Mouse (Mus musculus) frontal cortex, postnatal 36 days (tissue): ENCODE measurements around the gene Gngt2.
A peak's percentile ranks its signal among the peaks of the same experiment; 100 is the strongest.

Experiments
- DNase-seq, 2 experiments: peaks; one replicate each; pipeline ENCODE4 v3.0.0; 2022; ENCODE audit warnings: low spot score in 2 of 2

The Gngt2 gene

DNA sequence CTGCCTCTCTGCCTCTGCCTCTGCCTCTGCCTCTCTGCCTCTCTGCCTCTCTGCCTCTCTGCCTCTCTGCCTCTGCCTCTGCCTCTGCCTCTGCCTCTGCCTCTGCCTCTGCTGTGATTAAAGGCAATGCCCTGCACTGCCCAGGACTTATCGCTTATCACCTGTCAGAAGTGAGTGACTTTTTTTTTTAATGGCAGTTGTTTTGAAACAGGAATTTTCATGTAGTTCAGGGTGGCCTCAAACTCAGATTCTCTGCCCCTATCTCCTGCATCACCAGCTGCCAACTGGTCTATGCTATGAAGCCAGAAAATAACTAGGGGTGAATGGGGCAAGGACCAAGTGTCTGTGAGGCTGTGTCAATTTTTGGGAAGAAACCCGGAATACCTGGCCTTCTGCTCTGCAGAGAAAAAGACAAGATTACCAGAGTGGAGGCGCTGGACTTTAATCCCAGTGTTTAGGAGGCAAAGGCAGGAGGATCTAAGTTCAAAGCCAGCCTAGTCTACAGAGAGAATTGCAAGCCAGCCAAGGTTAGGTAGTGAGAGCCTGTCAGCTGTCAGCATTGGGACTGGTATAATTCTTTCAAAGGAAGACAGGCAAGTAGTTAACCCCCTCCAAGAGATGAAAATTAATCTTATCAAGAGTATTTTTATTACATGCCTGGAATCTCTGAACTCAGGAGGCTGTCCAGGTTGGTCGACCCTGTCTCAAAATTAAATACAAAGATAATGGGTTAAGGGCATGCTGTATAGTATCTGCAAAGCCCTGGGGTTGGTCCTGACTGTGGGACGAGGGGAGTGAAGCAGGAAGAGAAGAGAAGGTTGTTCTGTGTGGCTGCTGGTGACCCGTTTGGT is 10.5 kb upstream of the Gngt2 start:
- no peak for DNase-seq

DNA sequence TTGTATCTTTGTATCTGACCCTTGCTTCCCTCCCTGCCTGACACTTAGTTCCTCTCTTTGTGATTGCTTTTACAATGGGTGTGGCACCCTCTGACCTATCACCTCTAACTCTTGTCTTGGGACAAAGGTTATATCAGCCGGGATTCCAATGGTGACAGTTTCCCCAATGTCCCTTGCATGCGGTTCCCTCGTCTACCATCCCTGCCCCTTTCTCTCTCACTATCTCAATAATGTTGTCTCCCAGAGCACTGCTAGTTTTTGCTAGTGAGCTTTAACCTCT is 9.9 kb upstream of the Gngt2 start:
- DNase-seq = no peak

DNA sequence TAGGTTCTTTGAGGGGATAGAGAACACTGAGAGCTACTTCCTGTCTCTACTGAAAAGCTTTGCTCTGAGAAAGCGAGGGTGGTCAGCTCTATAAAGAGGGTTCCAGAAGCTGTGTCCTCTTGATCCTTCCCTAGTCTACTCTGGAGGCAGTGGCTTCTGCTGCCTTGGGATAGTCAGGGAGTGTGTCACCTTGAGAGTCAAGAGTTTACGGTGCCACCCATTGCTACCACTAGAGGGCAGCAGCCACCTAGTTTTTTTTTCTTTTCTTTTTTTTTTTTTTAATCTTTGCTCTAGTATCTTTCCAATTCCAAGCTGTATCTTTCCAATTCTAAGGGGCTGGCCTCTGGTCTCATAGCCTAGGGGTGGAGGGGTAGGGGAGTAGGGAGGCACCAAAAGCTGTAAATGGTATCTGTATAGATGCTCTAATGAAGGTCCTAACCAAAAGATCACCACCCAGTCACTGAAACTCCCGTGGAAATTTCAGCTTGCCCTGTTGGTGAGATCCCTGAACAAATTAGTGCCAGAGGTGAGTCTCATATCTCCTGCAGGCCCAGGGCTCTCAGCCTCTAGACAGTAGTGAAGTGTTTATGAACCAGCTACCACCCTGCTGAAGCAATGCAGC is 9.4 kb upstream of the Gngt2 start:
- DNase-seq = peak; percentile 62 to 75

DNA sequence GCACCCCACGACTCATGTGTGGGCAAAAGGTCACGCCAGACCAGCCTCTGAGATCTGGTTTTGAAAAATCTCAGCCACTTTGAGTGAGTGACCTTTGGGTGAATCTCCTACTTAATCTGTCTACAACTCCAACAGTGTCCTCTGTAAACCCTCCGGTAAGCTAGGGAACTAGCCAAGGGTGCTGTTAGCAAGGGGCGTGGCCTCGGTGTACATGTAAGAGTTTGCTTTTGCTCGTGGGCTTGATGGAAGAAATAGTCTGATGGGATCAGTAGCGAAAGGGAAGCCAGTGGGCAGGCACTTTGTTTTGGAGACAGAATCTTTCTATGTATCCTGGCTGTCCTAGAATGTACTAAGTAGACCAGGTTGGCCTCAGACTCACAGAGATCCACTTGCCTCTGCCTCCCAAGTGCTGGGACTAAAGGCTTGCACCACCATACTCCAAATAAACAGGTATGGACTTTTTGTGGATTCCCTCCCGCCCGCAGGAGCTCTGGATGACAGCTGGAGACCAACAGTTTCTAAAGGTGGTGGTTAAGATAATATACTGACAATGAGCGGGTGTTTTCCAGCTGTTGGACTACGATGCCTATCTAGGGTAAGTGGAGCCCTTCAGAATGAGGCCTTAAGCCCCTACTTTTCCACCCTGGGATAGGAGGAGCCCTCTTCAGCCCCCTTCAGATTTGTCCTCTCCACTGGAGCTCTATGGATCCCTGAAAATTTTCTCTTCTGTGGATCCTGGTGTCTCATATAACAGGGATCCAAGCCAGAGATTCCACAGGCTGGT is 8.6 kb upstream of the Gngt2 start:
- no peak for DNase-seq

DNA sequence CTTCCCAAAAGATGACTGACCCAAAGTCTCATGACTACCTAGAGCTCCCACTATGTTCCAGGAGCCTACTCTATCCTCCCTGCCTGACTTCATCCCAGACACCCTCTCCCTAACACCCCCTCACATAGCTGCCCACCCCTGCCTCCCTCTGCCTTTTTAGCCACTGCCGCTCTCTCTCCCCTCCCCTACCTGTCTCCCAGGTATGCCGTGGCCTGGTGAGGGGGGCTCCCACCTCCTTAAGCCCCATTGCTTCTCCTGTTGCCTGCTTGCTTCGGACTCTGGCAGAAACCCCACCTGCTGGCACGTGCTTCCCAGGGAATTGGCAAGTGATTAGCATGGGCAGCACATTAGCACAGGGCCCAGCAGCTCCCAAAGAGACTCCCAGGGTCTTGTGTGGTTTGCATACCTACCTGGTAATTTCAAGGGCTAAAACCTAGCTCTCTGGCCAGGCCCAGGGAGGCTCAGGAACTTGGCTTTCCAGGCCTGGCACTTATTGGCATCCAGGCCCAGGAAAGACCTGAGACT is 7.4 kb upstream of the Gngt2 start:
- no peak for DNase-seq

DNA sequence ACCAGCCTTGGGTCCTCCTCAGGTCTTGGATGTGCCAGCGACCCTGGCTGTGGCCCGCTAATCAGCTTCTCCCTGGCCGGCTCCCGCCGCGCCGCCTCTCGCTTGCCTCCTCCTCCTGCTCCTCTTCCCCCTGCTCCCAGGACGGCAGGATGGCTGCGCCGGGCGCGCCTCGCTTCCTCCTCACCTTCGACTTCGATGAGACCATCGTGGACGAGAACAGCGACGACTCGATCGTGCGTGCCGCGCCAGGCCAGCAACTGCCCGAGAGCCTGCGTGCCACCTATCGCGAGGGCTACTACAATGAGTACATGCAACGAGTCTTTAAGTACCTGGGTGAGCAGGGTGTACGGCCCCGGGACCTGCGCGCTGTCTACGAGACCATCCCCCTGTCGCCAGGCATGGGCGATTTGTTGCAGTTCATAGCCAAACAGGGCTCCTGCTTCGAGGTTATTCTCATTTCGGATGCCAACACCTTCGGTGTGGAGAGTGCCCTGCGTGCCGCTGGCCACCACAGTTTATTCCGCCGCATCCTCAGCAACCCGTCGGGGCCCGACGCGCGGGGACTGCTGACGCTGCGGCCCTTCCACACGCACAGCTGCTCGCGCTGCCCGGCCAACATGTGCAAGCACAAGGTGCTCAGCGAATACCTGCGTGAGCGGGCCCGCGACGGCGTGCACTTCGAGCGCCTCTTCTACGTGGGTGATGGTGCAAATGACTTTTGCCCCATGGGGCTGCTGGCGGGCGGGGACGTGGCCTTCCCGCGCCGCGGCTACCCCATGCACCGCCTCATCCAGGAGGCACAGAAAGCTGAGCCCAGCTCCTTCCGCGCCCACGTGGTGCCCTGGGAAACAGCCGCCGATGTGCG is 6.4 kb upstream of the Gngt2 start:
- DNase-seq = no peak

DNA sequence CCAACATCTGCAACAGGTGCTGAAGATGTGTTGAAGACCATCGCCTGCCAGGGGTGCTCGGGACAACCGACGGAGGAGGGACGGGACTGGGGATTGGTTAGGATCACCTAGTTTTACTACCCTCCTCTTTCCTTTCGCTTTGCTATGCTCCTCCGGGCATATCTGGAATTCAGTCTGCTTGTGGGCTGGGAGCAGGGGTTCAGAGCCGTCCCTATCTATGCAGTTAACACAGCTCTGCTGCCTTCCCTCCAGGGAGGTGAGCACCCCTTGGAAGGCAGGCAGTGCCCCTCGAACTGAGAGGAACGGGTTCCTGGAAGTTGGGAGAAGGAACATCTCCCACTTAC is 5.8 kb upstream of the Gngt2 start:
- no peak for DNase-seq

DNA sequence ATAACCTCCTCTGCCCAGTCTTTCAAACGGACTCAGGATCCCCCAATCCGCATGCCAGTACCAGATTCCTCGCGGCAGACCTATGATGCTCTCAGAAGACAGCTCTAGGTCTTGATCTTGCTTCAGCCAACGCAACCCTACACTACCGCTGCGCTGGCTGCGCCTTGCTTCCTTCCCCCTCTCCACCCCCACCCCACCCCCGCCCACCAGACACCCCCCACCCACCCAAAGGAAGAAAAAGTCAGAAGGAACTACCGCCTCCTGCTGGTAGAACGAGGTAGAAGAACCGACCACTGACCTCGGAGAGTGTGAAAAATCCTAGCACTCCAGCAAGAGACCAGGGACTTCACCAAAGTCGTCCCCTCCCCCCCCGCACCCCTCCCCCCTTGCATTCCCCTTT is 5.4 kb upstream of the Gngt2 start:
- no peak for DNase-seq

DNA sequence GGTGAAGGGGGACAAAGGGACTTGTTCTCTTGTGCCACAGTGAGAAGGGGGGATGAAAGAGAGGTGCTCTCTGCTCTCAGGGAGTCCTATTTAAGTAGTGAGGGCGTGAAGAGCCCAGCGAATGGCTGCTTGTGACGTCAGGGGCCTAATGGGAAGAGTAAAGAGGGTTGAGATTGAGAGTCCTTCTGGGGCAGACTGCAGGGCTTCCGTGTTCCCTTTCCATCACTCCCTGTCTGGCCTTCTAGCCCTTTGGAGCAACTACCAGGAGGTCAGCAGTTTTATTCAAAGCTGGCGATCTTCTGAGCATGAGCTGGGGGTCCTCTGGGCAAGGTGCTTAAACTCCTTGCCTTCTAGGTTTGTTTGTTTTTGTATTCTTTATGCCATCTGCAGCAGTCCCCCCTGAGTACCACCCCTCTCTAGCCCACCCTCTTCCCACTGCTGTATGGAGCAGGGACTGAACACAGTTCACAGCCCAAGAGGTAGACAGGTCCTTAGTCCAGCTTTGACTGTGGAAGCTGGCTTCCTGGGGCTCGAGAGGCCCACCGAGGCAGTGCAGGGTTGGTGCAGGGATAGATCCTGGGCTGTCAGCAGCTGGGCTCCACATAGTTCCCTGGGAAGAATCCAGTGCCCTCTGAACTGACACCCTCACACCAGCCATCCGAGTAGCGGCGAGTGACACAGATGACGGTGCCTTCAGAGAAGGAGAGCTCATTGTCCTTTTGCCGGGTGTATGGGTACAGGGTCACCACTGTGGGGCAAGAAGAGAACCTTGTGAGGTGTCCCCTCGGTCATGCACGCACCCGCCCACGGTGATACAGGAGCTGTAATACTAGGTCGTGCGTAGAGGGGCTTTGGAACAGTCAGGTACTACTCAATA is 4.6 kb upstream of the Gngt2 start:
- no peak for DNase-seq

DNA sequence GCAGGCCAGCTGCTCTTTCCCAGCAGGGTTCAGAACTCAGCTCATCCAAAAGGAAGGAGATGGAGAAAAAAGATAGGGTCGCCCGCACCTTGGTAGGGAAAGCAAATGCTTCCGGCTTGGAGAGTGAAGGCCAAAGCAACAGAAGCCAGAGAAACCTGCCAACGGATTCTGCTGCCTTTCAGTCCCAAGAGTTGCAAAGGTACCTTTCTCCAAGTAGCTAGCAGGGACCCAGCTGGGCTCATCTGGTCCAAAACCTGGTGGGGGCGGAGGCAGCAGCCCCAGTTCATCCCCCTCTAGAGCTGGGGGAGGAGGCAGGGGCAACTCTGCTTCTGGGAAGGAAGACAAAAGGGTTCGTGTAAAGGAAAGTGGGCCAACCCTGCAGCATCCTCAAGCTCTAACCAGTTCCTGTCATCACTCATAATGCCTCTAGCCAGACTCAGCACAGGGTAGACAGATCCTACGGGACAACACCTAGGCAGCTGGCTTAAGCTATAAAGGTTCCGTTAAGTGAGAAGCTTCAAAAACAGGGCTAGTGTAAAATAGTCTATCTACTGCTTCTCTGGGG is 3.9 kb upstream of the Gngt2 start:
- DNase-seq = no peak

DNA sequence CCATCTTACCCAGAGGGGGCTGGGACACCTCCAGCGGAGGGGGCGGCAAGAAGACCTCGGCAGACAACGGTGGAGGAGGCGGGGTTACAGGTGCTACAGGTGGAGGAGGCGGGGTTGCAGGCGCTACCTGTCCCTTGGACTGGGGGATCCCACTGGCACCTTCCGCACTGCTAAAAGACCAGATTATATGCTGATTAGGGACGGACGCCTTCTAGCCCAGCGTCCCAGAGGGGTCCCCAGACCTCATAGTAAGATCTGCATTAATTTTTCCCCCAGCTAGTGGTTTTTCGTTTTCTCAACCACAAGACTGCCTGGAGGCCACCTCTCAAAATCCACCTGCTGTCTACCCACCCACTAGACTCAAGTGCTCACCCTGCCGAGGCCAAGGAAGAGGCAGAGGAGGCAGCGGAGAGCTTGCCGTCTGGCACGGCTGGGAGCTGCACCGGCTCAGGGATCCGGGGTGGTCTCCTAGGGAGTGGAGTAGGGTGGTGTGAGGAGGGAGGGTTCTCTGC is 3.3 kb upstream of the Gngt2 start:
- no peak for DNase-seq

DNA sequence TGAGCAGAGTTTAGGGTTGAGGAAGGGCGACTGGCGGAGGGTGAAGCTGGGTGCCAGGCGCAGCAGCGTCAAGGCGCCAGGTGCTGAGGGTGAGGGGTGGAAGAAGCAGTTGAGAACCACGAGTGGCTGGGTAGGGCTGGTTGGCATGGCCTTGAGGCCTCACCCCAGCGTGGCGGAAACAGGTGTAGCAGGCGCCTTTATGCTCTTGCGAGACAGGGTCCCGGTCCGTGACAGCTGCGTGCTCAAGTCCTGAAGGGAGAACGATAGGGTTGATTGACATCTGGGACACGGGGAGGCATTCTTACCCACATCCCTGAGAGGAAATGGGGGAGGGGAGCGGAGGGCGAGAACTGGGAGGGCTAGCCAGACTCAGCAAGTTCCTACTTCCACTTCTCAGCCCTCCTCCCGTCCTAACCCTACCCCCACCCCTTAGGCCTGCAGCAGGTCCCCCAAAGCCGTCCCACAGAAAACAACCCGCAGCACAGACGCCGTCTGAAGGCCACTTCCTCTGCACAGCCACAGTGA is 2.8 kb upstream of the Gngt2 start:
- DNase-seq = no peak

DNA sequence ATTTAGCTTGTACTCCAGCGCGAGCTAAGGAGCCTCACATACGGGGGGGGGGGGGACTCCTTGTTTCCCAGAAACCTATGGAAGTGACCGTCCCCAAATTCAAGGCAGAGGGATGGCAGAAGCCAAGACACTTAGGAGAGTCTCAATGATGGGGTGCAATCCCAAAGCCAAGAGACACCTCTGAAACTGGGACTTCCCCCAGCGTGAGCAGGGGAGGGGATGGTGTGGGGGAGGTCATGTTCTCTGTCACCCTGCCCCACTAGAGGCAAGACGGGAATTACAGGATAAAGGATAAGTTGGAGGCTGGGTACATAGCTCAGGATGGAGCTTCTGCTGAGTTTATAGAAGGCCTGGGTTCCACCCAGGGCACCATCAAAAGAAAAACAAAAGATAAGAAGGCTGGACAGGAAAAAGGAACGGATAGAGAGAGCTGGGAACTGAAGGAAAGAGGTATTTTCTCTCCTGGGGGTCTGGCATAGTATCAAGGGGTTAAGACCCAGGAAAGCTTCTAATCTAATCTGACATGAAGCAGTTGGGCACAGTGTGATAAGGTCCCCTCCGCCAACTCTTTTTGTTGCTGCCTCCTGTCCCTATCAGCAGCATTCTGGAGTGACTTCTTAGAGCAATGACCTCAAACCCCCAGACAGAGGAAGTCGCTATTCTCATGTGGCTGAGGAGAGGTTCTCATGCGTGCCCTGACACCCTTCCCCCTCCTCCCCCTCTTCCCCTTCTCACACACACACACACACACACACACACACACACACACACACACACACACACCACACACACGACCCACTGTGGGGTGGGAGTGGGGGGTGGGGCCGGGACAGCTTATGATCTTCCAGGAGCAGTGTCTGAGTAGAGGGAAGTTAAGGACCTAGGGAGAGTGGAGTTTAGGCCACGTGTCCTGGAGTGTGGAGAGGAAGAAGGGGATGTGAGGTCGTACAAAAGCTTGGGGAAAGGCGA is 2.0 kb upstream of the Gngt2 start:
- DNase-seq = no peak

DNA sequence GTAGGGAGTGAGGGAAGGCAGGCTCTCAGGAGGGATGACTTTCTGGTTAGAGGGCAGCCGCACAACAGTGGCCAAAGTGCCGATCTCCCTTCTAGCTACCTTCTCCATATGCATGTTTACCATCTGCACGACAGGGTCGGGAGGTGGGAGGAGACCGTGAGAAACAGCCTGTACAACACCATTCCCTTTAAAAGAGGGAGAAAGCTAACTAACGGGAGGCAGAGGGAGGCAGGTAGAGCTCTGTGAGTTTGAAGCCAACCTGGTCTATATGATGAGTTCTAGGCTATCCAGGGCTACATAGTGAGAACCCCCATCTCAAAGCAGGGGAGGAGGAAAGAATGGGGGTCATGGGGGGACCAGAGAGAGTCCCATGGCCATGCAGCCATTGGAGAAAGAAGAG is 1.2 kb upstream of the Gngt2 start:
- no peak for DNase-seq

DNA sequence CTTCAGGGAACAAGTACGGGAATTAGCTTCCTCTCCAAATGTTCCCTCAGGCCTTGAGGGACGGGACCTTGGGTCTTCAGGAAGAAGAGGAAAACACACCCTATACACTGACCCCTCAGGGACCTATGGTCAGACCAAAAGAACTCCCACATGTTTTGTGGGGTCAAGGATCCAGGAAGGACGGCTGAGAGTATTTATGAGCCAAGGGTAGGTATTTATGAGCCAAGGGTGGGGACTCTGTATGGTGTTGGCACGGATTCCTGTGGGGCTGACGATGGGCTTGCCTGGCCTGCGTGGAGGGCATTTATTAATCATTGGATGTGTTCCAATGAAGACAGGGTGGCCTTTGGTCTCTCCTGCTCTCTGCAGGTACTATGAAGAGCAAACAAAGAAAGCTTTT is 583 bp upstream of the Gngt2 start:
- no peak for DNase-seq

DNA sequence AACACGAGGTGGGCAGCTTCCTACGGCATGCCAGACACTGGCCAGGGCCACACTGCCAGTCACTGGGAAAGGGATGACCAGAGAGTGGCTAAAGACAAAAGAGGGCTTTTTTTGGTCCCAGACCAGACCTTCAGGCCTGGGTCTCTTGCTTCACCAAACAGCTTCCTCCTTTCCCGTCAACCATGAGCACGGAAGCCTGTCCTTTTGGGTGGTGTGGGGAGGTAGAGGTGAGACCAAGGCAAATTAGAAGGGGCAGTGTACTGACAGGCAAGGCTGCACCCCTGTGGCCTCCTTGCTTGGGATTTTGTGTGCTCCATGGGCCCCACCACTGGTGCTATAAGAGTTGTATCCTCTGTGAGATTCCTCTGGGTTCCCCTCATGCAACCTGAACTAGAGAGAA is 1.6 kb downstream of the Gngt2 start:
- DNase-seq = no peak

DNA sequence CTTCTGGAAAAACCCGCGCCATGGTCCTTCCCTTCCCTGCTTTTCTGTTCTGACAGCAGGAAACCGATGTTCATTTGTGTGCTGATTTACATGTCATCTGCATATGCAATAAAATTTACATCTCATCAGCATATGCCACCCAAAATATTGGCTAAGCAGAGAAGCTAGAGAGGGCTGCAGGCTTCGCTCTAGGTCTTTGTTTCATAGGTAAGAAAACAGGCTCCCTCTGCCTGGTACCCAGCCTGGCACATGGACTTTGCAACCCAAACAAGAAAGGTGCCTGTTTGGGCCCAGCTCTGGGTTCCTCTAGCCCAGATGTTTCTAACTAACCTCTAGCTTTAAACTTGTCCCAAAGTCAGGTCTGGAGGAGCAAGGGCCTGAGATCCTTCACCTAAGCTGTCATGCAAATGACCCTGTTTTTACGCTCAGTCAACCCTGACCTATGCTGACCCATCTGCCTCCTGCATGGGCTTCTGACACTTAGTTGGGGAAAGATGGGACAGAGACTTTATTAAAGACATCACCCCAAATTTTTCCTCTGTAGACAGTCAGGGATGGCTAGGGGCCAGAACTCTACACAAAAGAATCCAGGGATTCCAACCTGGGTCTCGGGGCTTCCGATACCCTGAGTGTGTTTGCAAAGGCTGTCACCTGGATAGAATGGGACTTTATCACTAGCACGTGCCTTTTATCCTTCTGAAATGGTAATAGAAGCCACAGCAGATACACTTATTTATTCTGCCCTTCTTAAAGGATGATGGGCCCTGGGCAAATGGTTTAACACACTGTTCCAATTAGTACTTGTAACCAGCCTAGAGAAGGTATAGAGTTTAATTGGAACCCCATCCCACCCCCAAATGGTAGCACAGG is 2.2 kb downstream of the Gngt2 start:
- DNase-seq = no peak
